Mouse (Mus musculus) ovary, postnatal 36 days (tissue): ENCODE results near the gene Josd1.
"Not testable (repeated sequence)": the region's sequence is repeated elsewhere in the genome, so short reads cannot be mapped to it uniquely, and the experiment has no call there.

ENCODE experiments used
- DNase-seq: peaks from one replicate; pipeline ENCODE4 v3.0.0; 2022; ENCODE audit warnings: low spot score, mixed read lengths

Josd1 gene

GRCm38 (mm10) chr15:79692334-79692733 lies 4.6 kb upstream of the Josd1 start:
- DNase-seq: no peak

- DNase-seq: no peak
These were observed 3.3 kb upstream of the Josd1 start for GRCm38 (mm10) chr15:79691023-79691508.

DNA sequence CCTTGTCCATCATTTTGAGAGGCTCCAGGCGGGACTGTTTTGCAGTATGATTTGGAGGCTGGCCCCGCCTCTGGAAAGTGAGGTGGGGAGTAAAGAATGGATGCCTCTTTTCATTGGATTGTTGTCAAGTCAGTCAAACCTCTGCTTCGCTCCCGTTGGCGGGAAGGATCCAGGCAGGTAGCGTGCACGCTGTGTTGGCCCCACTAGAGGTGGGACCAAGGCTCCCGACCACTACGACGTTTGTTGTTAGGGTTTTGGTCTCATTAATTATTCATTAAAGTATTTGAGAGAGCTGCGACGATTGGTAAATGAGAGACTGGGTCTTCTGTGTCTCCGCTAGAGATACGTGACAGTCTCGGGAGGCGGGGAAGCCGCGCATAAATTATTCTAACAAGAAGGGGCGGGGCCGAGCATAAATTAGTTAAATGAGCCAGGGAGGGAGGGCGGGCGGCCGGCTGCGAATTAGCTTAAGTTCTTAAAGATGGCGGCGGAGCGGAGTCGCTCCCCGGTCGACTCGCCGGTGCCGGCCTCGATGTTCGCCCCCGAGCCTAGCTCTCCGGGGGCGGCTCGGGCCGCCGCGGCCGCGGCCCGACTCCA lies 2.8 kb upstream of the Josd1 start, which contains the start of gene Gtpbp1:
TSS of gene Gtpbp1 (plus strand) at position 420 of the 597 bp plus-strand sequence.
- peak; percentile 93 for DNase-seq

DNA sequence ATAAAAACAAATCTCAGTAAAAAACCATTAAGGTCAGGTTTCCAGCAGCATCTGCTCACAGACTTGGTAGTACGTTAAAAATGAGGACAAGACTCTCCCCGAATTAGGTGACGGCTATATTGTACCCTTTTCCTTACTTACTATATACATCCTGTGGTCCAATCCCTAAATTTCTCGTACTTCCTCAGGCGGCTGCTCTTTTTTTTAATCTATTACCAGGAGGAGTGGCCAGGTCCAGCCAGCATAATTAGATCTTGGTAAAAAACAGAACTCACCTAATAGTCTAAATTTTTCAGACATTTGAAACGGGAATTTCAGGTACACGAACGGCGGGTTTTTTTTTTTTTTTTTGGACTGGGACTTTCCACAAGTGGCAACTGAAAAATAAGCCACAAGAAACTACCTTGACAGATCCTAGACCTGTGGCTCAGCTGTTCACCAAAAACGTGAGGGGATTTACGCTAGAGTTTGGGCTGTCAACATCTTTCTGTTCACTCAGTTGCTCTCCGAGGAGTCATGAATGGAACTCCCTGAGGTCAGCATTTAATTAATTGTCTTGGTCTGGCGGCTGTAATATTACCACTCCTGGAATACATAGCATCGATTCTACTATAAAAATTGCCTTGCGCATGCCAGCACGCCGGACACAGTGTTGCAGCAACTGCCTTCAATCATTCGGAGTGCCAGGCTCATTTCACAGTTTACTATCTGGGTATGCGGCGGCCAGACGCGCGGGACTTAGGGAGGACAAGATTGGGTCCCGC lies 2.1 kb upstream of the Josd1 start:
- DNase-seq: no peak

DNA sequence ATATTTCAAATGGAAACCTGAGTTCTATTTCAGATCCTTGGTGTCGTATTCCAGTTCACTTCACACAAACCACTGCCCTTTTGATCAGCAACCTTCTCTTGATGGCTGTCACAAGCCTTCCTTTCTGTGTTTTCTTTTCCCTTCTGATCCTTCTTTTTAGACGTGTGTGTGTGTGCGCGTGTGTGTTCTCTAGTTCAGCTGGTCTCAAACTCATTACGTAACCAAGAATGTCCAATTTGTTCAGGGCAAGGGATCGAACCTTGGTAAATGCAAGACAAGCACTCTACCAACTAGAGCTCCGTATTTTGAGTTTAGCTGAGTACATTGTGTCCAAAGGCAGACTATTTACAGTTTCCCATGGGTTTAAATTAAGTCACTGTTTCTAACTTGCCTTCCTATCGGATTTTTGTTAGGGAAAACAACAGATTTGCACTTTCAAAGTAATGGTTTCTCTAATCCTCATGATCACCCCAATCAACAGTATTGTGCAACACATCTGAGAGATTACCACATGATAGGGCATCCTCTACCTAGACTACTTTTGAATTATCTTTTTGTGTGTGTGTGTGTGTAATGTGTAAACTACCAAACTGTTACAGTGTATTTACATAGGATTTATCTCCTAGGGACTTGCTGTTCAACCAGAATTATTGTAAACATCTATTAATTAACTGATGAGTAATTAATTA lies 693 bp upstream of the Josd1 start:
- no peak for DNase-seq

GRCm38 (mm10) chr15:79687175-79687574 lies 544 bp downstream of the Josd1 start:
- no peak for DNase-seq

DNA sequence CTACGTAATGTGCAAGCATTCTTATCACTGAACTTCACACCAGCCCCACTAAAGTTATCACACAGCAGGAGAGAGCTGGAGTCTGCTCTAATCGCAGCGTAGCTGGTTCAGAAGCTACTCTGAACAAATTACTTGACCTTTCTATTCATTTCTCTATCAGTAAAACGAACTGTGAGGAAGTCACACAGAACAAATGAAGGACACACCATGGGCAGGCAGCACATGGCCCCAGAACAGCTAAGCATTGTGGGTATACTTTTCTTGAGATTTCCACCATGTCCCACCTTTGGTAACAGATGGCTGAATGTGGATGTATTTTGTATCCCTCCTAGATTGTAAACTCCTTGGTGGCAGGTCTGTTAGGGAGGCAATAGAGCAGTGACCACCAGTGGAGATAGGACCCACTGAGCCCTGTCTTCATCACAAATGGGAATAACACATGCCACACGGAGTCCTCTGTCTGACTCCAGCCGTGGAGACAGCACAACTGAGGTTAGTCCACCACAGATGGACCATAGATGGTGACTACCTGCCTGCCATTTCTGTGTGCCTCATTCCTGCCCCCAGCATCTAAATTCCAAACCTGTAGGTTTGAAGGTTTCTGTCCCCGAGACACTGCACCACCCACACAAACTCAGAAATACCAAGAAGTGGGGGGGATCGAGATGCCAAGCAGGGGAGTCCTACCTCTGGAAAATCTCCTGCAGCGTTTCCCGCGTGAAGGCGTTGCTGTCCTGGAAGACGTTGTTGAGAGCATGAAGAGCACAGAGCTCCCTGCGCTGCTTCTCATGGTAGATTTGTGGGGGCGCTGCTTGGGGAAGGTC lies 1.5 kb downstream of the Josd1 start:
- no peak for DNase-seq

GRCm38 (mm10) chr15:79685141-79685641 lies 2.5 kb downstream of the Josd1 start:
- no peak for DNase-seq

DNA sequence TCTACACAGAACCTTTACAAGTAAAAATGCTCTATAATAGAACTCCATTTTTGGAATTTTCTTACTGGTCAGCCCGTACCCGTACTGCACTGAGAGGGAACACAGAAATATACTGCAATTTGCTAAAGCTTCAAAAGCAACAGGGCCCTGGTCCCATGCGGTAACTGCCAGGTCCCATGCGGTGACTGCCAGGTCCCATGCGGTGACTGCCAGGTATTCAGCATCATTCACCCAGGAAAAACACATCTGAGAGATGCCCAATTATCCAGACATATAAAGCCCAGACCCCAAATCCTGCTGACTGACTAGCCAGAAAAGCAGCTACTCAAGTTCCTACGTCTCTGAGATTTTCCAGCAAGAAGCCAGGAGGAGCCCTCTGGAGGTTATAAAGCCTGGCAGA lies 3.1 kb downstream of the Josd1 start:
- no peak for DNase-seq

DNA sequence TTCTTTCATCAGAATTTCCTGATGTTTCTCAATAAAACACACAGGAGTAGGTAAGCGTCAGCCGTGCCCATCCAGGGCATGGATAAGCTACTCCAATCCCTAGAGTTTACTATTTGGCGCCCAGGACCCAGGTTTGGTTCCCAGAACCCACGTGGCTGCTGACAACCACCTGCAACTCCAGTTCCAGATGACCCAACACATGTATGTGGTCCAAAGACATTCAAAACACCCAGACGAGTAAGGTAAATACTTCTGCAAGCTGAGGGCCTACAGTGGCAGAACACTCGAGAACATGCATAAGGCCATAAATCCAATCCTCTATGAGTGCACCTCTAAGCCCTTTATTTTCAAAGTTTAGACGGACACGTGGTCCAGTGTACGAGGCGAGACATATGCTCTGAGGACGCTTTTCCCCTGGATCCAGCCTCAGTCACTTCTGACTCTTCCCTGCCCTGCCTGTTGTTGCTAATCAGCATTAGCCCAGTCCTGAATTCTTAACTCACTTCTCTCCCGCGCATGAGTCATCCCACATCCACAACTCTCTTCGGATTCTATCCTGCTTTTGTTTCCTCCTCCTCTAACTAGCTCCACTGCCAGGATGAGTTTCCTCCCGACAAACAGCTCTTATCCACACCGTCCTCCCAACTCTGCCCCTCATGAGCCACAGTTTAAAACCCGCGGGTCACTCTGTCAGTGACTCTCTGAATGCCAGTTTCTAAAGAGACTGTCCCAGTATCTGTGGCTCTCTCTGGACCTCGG lies 3.8 kb downstream of the Josd1 start:
- DNase-seq: no peak

GRCm38 (mm10) chr15:79683146-79683545 lies 4.6 kb downstream of the Josd1 start:
- no peak for DNase-seq

DNA sequence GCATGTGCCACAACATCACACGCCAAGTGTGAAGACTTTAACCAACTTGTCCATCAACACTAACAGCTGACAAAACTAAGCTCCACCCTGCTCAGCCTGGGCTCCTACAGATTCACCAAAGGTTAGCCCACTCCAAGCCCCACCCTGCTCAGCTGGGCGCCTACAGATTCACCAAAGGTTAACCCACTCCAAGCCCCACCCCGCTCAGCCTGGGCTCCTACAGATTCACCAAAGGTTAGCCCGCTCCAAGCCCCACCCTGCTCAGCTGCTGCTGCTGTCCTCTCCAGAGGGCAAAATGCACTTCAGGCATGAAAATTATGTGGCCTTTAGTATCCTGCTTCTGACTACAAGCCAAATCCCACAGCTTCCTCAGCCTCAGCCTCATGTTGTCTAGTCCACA lies 5.7 kb downstream of the Josd1 start:
- DNase-seq: no peak

- DNase-seq: no peak
These were observed 9.8 kb downstream of the Josd1 start for GRCm38 (mm10) chr15:79677936-79678335.

DNA sequence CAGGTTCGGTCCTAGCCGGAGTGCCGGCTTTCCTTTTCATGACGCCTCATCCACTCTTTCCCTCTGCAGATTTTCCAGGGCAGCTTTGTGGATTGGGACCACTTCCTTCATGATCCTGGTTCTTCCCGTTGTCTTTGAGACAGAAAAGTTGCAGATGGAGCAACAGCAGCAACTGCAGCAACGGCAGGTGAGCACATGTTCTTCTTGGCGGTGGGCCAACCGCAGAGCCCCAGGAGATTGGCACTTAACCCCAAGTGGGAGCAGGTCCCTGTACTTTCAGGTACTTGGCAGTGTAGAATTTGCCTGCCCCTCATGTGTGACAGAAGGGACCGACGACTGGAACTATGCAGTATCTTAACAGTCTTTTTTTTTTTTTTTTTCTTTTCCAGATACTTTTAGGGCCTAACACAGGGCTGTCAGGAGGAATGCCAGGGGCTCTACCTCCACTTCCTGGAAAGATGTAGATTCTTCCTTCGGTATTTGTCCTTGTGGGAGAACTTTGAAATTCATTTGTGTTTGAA lies 15.8 kb downstream of the Josd1 start:
- not testable (repeated sequence) for DNase-seq

- no peak for DNase-seq
These were observed 16.8 kb downstream of the Josd1 start for GRCm38 (mm10) chr15:79670972-79671299.

GRCm38 (mm10) chr15:79670249-79670971 lies 17.3 kb downstream of the Josd1 start, which contains the start of gene Tomm22:
Gene Tomm22, plus strand, starts transcription at chr15:79670861.
- DNase-seq: peak; percentile 89

GRCm38 (mm10) chr15:79669195-79669594 lies 18.5 kb downstream of the Josd1 start:
- peak; percentile 17 for DNase-seq

DNA sequence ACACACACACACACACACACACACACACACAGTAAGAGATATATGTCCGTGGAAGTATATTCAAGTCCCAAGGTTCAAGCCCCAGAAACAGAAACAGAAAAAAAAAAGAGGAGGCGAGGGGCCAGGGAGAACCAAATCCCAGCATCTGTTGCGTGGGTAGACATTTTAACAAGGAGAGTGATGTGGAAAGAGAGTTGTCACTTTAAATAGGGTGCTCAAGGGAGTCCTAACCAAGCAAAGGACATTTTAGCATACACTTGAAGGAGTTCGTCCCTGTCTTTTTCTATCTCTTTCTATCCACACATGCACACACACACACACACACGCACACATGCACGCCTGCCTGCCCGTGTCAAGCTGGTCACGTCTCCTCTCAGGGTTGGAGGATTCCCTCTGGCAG lies 23.1 kb downstream of the Josd1 start:
- DNase-seq: no peak

DNA sequence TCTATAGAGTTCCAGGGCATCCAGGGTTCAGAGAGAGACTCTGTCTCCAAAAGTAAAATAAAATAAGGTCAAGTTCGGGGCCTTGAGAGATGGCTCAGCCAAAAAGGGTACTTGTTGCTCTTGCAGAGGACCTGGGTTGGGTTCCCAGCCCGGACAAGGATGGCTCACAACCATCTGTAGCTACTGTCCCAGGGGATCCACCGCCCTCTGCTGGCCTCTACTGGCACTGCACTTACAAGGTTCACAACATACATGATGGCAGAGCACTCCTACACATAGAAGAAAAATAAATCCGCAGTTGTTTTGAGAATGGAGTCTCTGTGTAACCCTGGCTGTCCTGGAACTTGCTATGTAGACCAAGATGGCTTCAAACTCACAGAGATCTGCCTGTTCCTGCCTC lies 25.9 kb downstream of the Josd1 start:
- no peak for DNase-seq
